Mouse (Mus musculus) adipocyte (in vitro differentiated cells): ENCODE results near the gene Carns1.

Source experiments
- DNase-seq: peaks from one replicate; pipeline ENCODE4 v3.0.0-alpha.2; 2016; ENCODE audit warnings: low spot score

Carns1 gene

DNA sequence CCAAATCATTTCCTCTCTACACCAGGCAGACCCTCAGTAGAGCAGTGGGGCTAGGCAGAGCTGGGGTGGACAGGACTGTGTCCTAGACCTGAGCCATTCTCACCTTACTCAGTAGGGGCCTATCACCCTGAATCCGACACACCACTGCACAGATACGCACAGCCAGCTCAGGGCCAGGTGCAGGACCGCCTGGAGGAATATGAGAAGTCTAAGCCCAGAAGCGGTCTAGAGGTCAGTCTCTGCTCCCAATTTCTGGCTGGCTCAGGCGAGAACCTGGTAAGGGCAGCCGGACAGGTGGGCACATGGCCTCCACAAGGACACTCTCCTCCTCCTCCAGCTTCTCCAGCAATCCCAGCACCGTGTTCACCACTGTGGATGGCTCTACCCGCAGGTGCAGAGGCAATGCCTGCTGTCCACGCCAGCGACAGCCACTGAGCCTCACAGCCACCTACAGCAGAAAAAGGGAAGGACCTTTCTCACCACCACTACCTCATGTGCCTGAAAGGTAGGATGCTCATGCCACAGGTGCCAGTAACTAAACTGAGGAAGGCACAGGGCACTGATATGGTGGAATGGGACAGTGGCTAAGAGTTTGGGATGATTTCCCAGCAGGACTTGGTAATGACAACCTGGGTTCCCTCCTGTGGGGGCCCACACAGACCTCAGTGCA is 4.4 kb downstream of the Carns1 start:
- no peak for DNase-seq

GRCm38 (mm10) chr19:4169810-4170209 is 5.5 kb downstream of the Carns1 start:
- DNase-seq: no peak

DNA sequence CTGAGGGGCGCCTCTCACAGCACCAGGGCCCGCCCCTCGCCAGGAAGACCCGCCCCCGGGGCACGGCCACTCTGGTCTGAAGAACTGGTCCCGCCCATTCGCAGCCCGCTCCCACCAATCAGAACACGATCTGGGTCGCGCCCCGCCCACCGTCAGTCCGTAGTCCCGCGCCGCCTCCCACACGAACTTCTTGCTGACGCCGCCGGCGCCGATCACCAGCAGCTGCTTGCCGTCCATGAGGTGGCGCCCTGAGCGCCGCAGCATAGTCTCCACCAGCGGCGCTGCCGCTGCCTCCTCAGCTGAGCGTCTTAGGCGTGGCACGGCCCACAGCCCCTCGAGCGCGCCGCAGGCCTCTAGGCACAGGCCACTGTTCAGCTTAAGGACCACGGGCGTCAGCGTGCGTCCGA is 5.9 kb downstream of the Carns1 start:
- DNase-seq: peak; percentile 98

GRCm38 (mm10) chr19:4166678-4167476 is 8.4 kb downstream of the Carns1 start:
- peak; percentile 55 for DNase-seq

DNA sequence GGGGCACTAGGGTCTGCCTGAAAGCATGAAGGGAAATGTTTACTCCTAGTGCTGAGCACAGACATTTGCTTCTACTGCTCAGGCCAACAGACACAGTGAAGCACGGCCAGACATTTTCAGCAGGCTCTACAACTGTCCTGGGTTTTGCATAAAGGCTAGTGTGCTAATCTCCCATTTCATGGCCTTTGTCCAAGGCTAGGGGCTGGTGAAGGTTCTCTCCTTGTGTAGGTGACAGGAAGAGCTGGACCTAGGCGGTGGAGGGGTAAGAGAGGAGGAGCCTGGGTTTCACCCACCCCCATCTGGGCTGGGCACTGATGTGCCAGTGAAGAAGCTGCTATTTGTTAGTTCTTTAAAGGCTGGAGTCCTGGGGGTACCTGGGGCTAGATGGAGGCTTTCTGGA is 10.6 kb downstream of the Carns1 start:
- no peak for DNase-seq

DNA sequence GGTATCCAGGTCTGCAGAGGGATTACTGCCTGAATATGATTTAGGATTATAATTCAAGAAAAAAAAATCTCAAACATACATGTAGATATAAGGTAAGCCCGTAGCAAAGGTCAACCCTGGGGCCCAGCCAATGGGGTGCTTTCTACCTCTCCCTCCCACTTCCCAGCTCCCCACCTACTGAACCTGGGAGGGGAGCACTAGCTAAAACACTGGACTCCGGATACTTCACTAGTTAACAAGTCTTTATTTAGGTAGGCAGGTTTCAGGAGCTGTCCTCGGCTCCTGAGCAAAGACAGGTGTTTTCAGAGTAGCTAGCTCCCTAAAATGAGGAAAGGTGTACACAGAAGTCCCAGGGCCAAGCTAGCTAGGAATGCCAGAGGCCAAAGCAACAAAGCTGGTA is 11.2 kb downstream of the Carns1 start:
- DNase-seq: no peak

DNA sequence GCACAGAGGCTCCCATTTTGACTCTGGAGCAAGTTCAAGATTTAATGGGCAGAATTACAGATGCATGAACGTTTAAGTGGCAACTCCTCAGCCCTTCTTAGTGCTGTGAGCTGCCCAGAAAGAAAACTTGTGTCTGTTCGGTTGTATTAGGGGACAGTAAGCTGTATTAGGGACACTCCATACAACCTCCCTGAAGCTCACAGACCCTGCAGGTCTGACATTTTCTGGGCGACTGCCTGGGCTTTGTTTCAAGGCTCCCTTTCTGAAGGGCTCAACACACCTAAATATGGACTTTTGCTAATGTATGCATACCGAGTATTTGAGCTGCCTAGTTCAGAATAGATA is 11.8 kb downstream of the Carns1 start:
- no peak for DNase-seq

GRCm38 (mm10) chr19:4162646-4163542 is 12.4 kb downstream of the Carns1 start, which contains the start of gene Rps6kb2:
TSS of gene Rps6kb2 (minus strand) at chr19:4163354.
- peak; percentile 98 for DNase-seq

GRCm38 (mm10) chr19:4159049-4159448 is 16.2 kb downstream of the Carns1 start:
- no peak for DNase-seq

DNA sequence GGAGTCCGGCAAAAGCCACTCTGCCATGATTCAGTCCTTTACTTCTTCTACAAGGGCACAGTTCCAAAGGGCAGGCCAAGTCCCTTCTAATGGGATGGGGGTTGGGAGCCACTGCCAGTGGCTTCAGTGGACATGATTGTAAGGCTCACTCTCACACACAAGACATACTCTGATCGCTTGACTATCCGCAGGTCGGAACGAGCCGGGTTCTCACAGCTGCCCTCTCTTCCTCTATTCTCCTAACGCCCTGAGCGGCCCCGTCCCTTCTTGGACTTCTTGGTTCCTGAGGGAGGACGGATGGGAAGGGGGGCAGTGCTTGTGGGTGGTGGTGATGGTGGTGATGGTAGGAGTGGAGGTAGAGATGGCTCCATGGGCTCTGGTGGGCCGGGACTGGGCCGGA is 18.5 kb downstream of the Carns1 start:
- DNase-seq: no peak

- DNase-seq: no peak
These were observed 19.2 kb downstream of the Carns1 start for GRCm38 (mm10) chr19:4156073-4156579.

GRCm38 (mm10) chr19:4155223-4156072 is 19.8 kb downstream of the Carns1 start:
- DNase-seq: peak; percentile 57

DNA sequence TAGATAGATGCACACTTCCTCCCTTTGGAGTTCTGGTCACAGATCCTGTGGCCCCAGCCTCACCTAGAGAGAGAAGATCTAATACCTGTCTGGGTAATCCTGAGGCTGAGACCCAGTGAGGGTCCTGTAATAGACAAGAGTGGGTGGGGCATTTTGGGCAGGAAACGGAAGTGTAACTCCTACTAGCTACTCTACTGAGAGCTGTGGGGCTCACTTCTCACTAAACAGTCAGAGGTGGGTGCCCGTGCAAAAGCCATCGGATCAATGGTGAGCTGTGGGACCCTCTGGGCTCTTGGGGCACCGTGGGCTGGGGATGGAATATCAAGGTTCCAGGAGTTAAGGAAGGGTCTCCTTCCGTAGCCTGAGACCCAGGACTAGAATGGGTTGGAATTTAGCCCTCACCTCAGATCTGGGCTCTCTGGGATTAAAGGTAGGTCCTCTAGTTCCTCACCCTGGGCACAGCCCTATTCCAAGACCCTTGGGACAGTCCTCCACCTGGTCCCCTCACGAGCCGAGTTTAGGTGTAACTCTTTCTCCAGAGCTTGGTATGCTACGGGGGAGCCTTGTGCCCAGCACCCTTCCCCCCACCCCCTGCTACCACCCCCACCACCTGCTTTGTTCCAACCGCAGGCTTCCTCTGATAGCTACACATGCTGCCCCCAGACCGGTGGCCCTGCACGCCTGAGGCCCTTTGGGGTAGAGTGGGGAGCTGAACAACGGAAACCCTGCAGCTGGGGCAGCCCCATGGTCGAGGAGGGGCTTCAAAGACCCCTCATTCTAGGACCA is 20.6 kb downstream of the Carns1 start:
- no peak for DNase-seq

- DNase-seq: no peak
These were observed 22.0 kb downstream of the Carns1 start, which contains the start of gene Ptprcap for GRCm38 (mm10) chr19:4153232-4153654. TSS of gene Ptprcap (plus strand) at chr19:4153604.

DNA sequence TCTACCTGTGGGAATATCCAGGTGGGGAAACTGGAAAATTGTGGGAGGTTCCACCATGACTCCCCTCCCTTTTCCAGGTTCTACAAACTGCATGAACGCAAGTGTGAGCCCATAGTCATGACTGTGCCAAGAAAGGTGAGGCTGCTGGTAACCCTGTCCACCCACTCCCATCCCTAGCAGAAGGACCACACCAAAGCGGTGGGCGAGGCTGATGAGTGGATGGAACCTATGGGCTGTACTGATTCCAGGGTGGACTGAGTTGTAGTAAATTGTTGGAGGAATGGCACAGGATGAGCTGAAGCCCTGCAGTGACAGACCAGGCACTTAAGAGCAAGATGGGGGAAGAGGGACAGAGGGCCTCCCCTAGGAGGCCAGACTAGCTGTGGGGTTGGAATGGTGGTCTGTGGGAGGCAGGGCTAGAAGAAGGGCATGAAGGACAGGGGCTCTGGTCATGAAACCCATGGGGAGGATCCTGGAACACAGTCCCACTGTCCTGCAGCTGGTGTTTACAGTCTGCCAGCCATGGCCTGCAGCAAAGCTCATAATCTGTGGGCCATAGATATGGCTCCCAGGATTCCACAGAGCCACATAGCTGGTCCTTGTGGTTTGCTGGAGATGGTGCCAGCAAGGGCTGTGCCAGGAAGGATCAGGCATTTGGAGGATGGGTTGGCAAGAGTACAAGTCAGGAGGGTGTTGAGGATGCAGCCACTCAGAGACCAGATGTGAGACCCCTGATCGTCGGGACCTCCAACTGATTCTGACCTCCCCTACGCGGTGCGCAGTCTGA is 22.6 kb downstream of the Carns1 start:
- DNase-seq: no peak

- no peak for DNase-seq
These were observed 23.4 kb downstream of the Carns1 start for GRCm38 (mm10) chr19:4151898-4152297.

DNA sequence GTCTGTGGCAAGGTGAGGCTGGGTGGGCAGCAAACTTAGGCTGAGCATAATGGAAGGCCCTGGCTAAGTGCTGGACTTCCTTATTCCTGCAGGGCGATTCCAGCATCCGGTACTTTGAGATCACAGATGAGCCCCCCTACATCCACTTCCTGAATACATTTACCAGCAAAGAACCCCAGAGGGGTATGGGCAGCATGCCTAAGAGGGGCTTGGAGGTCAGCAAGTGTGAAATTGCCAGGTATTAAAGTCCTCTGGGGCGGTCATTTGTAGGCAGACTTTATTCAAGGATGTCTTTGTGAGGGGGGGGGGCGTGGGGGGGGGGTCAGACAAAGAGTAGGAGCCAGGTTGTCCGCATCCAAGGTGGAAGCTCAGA is 23.8 kb downstream of the Carns1 start:
- no peak for DNase-seq

GRCm38 (mm10) chr19:4150567-4151487 is 24.5 kb downstream of the Carns1 start:
- DNase-seq: no peak
